9 mouse cellular contexts compared by ENCODE assay signal in genomic region chr2:26474789-26475504, GRCm38 (mm10). TPM values are rescaled to one million over a fixed set of nuclear protein-coding genes. Genes with fewer than 3 reads are reported as not detected.
A peak's percentile ranks its signal among the peaks of the same experiment; 100 is the strongest.
DNase-seq lines count a peak whose midpoint lies in the region; ATAC-seq lines count a peak whose summit lies in the region.
"Had no signal": no experiment of that assay in that cellular context is flagged by ENCODE, and none has a peak within 500 bp of the region (broad histone marks: within the 10 kb centered on the region; RNA-seq: fewer than 3 reads in every experiment).

No protein-coding gene starts in this region.

- peak; percentile 21 for DNase-seq in retina, embryonic 14.5 days (ENCODE audit: low spot score)
- no peak for DNase-seq in retina, postnatal 1 day
- peak; percentile 92 for DNase-seq in lung, postnatal 25 days (ENCODE audit: low spot score)
- DNase-seq in frontal cortex, postnatal 14 days (ENCODE audit: low spot score in 2 of 2): no peak
- no peak for DNase-seq in ovary, postnatal 10 days (ENCODE audit: low spot score)
- DNase-seq in layer of hippocampus, adult 11-12 months (ENCODE audit: low spot score): no peak

- 12% methylated on average over 9 of the region's 9 CpGs for WGBS in heart, embryonic 13.5 days
- WGBS in kidney, embryonic 15.5 days: 39% methylated on average over 9 of the region's 9 CpGs

- H3K36me3 ChIP-seq in heart, embryonic 13.5 days: peaks cover 85% of the 10 kb centered on the region
- peaks cover 100% of the 10 kb centered on the region for H3K36me3 ChIP-seq in kidney, embryonic 15.5 days
- H3K36me3 ChIP-seq: G1E had no signal

- H3K9me3 ChIP-seq in heart, embryonic 13.5 days: no peaks in the 10 kb centered on the region
- no peaks in the 10 kb centered on the region for H3K9me3 ChIP-seq in kidney, embryonic 15.5 days (replicated peaks)
- H3K9me3 ChIP-seq: G1E had no signal

- peaks cover 35% of the 10 kb centered on the region for H3K4me1 ChIP-seq in heart, embryonic 13.5 days
- H3K4me1 ChIP-seq in kidney, embryonic 15.5 days: peaks cover 23% of the 10 kb centered on the region

- H3K27ac ChIP-seq in heart, embryonic 13.5 days (replicated peaks): peak overlapping the region; percentile 87
- peak overlapping the region; percentile 71 for H3K27ac ChIP-seq in kidney, embryonic 15.5 days

- no peak overlapping the region for H3K9ac ChIP-seq in heart, embryonic 13.5 days
- no peak overlapping the region for H3K9ac ChIP-seq in kidney, embryonic 15.5 days

- no peaks in the 10 kb centered on the region for H3K27me3 ChIP-seq in heart, embryonic 13.5 days (replicated peaks)
- H3K27me3 ChIP-seq in kidney, embryonic 15.5 days: no peaks in the 10 kb centered on the region

- peak; percentile 30; the same call in 1 of the 2 replicates for ATAC-seq in heart, embryonic 13.5 days (ENCODE audit: extremely low read depth, insufficient number of reproducible peaks, low FRiP score, low TSS enrichment)
- no peak; the same call in 1 of the 2 replicates for ATAC-seq in kidney, embryonic 15.5 days (replicated peaks; ENCODE audit: low FRiP score)

- H3K4me3 ChIP-seq in heart, embryonic 13.5 days: no peak overlapping the region
- no peak overlapping the region for H3K4me3 ChIP-seq in kidney, embryonic 15.5 days (replicated peaks)

- H3K4me2 ChIP-seq in heart, embryonic 13.5 days: no peak overlapping the region
- no peak overlapping the region for H3K4me2 ChIP-seq in kidney, embryonic 15.5 days

RNA-seq across cellular contexts. Expression of gene Sec16a, which starts 29.9 kb away (rescaled TPM):
- 12.8 and 13.8 TPM in 2 replicates for polyA plus RNA-seq in heart, embryonic 13.5 days (2015; fragmentation: Nextera tagmentation; extraction: Ambion mirVana)
- polyA plus RNA-seq in kidney, embryonic 15.5 days (2015; fragmentation: Nextera tagmentation; extraction: Ambion mirVana): 25.3 and 26.0 TPM in 2 replicates

RNA-seq across cellular contexts. Expression of gene Notch1, which starts 41.5 kb away (rescaled TPM):
- polyA plus RNA-seq in heart, embryonic 13.5 days (2015; fragmentation: Nextera tagmentation; extraction: Ambion mirVana): 11.4 and 12.1 TPM in 2 replicates
- polyA plus RNA-seq in kidney, embryonic 15.5 days (2015; fragmentation: Nextera tagmentation; extraction: Ambion mirVana): 22.0 and 24.6 TPM in 2 replicates

Comparison
In these comparisons a context has a peak if more than half of its experiments do, and no peak if none do; other contexts are left out.
1. DNase-seq: peak in retina, embryonic 14.5 days (single experiment) and lung, postnatal 25 days (single experiment); none in retina, postnatal 1 day (single experiment), frontal cortex, postnatal 14 days (0 of 2), ovary, postnatal 10 days (single experiment) and layer of hippocampus, adult 11-12 months (single experiment).